Mouse (Mus musculus): ENCODE measurements around the gene Zfp160. TPM values are rescaled to one million over a fixed set of nuclear protein-coding genes. Genes with fewer than 3 reads are reported as not detected.
"Not testable (repeated sequence)": the region's sequence is repeated elsewhere in the genome, so short reads cannot be mapped to it uniquely, and the experiment has no call there.

Gene Zfp160
- 15.7 and 23.4 TPM in 2 replicates for total RNA-seq (2015)
- total RNA-seq (2017) = 18.3 and 25.3 TPM in 2 replicates

DNA sequence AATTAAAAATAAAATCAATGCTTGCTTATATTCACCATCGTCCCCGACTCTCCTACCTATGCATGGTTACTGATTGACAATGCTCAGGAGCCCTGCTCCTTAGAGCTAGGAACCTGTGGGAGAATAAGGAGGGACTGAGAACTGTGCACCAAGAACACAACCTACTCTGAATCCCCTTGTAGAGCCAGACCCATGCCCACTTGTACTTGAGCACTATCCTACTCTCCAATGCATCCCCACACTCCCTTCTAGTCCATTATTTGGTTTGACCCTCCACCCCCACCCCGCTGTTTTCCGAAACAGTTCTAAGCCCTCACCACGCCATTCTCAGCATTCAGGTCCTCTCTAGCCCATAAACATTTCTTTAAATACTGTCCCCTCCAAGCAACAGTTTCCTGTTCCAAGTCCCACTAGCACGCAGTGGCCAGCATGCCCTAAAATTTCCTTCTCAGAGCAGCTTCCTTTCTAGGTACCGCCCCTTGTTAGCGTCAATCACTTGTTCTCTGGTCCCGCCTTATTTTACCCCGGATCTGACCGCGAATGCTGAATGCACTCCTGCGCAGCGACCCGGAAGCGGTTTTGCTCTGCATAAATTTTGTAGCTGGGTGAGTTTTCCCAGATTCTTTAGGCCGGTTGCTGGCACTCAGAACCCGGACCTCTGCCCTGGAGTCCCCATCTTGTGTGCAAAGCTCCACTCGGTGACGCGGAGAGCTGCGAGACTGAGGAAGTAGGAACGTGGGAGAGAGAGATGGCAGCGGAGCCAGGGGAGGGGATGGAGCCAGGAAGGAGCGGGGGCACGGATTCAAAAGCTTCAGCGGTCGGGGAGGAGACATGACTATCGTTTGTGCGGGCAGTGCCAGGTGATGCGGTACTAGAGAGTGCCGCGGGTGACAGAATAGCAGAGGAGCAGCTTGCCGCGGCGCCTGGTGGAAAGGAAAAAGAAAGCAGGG, at the start of gene Zfp160:
Gene Zfp160, plus strand, starts transcription at position 522 of the 950 bp plus-strand sequence.
- peak; percentile 96 for ATAC-seq (replicated peaks; ENCODE audit: poor library complexity)

DNA sequence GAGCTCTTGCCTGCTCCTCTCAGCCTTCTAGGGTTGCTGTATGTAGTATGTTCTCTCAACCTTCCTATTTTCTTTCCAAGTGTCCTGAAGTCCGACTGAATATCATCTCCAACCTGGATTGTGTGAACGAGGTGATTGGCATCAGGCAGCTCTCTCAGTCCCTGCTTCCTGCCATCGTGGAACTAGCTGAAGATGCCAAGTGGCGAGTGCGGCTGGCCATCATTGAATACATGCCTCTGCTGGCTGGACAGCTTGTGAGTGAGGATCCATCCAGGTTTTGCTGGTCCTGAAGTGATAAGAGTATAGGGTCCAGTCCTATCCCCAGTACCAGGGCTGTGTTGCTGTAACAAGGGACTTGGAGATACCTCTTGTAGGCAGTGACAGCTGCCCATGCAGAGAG, 48.3 kb upstream of the Zfp160 start:
- no peak for ATAC-seq (replicated peaks; ENCODE audit: poor library complexity)

DNA sequence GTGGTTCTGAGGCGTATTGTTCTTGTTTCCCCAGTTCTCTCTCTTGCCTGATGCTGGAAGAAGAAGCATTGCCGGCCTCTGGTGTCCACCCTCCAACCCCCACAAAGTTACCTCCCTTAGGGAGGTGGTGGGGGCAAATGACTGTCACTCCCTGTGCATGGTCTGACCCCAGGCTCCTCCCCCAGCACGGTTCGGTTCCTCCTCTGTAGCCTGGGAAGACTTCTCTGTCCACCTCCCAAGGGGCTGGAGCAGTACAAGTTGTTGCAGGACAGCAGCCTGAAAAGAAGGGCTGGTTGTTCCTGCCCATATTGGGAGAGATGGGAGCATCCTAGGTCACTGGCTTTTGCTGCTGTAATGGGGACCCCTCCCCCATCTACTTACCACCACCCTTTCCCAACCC, 43.3 kb upstream of the Zfp160 start:
- ATAC-seq (replicated peaks; ENCODE audit: poor library complexity) = no peak

DNA sequence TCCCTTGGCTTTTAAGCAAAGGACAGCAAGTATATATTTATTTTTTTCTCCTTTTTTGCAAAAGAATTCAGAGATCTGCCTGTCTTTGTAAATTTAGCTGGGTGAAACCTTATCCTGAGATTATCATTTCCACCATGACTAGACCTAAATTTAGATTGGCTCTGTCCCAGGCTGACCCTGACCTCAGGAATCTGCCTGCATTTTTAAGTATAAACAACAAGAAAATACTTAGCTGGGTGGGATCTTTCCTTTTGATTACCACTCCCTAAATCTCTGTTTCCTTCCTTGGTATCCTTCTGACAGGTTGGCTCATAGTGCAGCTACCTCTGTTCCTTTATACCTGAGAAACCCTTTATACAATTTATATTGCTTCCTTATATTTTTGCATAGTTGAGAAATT, 42.0 kb upstream of the Zfp160 start:
- ATAC-seq (replicated peaks; ENCODE audit: poor library complexity) = no peak

DNA sequence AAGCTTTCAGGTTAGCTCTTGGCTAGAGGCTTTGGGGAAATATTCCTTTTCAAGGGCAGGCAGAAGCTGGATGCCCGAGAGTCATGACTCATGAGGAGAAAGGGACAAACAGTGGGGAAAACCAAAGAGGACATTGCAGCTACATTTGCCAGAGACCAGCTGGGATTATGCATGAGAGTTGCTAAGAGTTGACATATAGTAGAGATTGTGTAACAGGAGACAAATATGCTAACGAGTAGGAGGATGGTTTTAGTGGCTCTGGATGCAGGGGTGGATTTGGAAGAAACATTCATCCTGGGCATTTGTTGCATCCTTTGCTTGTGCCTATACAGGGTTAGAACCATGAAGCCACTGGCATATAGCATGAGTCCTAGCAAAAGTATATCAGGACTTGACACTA, 15.0 kb upstream of the Zfp160 start:
- ATAC-seq (replicated peaks; ENCODE audit: poor library complexity) = no peak

DNA sequence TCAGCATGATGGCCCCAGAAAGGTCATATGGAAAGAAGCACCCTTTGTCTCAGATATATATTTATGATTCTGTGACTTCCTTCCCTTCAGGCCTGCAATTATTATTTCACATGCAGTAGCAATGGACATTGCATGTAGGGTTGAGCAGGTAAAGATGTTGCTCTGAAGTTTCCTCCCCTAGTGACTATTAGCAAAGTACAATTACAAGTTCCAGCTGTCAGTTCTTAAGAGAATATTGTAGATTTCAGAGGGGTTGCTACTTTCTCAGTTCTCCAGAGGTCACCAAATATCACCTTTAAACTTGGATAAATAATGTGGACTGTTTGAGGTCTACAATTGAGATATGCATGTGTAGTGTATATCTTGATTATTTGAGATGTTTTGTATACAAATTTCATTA, 12.3 kb upstream of the Zfp160 start, which contains the start of gene Vmn1r233:
Gene Vmn1r233, minus strand, starts transcription at position 101 of the 400 bp plus-strand sequence.
- ATAC-seq (replicated peaks; ENCODE audit: poor library complexity) = no peak

DNA sequence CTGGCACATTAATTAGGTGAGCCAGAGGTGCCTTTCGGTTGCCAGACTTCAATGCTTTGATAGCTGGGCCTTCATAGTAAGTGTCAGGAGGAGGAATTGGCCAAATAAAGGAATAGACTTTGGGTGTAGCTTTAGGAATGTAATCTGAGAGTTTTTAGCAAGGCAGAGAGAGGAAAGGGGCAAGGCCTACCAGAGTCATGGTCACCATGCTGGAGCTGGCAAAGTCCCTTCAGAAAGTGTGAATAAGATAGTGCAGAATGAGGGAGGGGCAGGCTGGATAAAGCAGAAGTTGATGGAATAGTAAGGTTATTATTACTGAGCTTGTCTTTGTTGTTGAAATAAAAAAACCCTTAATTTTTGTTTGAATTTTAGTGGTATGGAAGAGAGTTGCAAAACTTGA, 1.0 kb downstream of the Zfp160 start:
- no peak for ATAC-seq (replicated peaks; ENCODE audit: poor library complexity)

DNA sequence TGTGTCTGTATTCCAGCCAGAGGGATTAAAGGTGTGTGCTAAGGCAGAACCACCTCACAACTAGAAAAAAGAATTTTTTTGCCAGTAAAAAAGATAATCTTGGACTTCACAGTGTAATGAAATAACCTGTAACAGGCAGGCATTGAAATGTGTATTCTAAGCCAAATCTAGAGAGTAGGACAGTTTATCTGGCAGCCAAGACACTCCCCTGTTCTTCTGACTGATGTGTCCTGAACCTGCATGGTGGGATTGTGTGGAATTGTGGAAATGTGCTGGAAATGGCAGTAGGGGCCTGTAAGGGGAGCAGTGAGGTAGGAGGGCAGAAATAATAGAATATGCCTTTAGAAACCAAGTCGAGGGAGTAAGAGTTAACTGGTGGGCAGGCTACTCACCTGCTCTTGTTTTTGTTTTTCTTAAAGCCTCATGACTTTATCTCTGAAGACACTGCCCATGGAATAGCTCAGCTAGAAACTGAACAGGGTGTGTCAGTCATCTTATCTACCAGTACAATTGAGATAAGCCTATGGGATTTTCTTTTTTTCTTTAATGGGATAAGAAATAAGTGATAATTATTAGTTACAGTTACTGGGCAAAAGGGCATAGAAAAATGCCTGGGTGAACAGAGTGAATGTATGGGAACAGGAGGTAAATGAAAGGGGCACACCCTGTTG, 9.8 kb downstream of the Zfp160 start:
- peak; percentile 76 for ATAC-seq (replicated peaks; ENCODE audit: poor library complexity)

DNA sequence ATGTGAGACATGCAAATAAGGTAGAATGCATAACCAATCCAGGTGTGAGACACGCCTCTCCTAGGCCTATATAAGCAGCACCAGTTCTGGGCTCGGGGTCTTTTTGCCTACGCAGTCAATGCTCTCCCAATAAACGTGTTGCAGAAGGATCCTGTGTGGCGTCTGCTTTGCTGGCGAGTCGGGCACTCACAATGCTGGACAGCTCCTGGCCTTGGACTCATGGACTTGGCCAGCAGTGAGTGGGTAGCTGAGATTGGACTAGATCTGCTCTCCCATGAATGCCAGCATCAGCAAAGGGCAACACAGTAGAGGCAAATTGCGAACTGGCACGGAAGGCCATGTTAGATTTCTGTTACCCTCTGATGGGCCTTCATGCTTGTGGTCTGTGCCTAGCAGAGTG, 39.3 kb downstream of the Zfp160 start:
- ATAC-seq (replicated peaks; ENCODE audit: poor library complexity) = not testable (repeated sequence)

DNA sequence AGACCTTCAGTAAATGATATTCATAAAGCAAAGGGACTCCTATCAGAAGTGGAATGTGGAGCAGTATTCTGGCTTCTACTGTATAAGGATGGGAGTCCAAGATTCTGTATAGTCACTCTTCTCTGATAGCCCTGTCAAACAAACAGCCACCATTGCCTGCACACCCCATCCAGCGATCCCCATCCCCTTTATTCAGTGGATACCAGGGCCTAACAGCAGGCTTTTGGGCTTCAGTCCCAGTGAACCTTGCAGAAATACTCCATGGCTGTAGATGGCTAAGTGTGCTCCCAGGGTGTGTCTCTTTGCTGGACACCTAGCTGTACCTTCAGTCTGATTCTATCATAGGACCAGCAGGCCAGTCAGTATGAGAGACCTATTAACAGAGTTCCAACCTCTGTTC, 42.2 kb downstream of the Zfp160 start:
- no peak for ATAC-seq (replicated peaks; ENCODE audit: poor library complexity)

DNA sequence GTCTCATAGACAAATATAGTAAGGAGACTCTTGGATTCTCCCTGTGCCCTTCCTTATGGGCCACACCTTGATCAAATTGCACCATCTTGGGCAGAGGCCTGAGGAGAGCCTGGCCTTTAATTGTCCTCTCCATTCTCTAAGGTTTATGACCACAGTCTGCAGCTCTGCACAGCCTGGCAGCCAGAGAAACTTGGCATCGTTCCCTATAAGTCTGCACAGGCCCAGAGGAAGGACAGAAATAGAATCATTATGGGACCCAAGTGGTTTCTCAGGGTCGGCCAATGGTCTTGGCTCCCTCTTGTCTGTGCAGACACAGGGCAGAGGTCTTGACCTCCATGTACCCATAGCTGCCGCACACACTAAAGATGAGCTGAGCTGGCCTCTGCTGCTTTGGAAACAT, 42.6 kb downstream of the Zfp160 start:
- ATAC-seq (replicated peaks; ENCODE audit: poor library complexity) = not testable (repeated sequence)

DNA sequence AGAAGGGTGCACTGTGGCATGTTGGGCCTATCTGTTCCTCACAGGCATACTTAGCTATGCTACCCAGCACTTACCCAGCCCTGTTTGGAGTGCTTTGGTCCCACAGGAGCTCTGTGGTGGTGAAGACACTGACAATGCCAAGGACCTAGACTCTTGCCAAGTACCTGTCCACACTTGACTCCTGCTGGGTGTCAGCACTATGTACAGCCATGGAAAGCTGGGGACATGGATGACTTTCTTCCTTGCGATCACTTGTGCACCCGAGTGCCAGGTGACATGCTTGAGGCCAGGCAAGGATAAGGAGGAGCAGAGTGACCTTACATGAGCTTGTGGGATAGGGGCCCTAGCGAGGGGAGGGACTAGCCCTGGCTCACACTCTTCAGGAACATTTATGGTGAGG, 43.2 kb downstream of the Zfp160 start:
- ATAC-seq (replicated peaks; ENCODE audit: poor library complexity) = not testable (repeated sequence)

DNA sequence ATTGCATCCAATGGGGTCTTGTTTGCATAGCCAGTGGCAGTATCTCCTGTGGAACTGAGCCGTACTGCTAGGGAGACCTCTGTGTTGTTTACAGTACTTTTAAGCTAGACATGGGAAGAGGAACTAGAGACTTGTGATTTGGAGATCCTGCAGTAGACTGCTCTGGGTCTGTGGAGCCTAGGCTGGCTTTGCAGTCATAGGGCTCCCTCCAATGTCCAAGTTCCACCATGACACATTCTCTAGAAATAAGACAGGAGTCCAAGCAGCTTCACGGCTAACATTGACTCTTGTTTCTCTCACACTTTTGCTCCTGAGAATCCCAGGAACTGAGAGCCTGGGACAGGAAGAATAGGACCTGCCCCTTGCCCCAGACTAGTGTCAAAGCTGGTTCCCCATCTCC, 44.6 kb downstream of the Zfp160 start:
- ATAC-seq (replicated peaks; ENCODE audit: poor library complexity) = no peak

DNA sequence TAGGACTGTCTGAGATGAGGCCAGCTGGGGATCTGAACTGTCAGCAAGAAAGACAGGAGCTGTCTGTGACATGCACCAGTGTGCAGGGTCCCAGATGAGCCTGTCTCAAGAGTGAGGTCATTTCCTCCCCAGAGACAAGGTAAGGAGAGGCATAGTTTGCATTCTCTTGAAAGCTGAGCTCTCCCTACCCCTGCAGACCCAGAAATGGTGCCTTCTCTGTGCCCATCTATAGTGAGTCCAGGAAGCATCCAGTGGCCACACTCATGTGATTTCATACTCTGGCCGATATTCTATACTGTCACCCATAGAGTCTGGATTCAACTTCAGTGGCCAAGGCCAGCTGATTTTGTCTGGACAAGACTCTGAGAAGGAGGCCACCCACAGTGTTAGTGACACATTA, 46.4 kb downstream of the Zfp160 start:
- not testable (repeated sequence) for ATAC-seq (replicated peaks; ENCODE audit: poor library complexity)

DNA sequence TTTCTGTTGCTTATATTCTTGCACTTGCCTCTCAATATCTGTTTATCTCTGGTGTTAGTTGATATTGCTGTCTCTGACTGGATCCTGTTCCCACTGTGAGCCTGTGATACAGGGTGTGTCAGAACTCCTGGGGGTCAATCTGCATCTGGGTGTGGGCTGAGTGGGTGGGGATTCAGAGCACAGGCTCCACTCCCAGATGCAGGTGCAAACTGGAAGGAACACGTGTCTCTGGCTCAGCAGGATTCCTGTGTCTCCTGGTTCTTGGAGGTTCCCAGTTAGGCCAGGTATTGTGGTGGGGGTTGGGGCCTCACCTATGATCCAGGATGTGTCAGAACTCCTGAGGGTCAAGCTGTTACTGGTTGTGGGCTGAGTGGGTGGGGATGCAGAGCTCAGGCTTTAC, 56.8 kb downstream of the Zfp160 start:
- ATAC-seq (replicated peaks; ENCODE audit: poor library complexity) = no peak

DNA sequence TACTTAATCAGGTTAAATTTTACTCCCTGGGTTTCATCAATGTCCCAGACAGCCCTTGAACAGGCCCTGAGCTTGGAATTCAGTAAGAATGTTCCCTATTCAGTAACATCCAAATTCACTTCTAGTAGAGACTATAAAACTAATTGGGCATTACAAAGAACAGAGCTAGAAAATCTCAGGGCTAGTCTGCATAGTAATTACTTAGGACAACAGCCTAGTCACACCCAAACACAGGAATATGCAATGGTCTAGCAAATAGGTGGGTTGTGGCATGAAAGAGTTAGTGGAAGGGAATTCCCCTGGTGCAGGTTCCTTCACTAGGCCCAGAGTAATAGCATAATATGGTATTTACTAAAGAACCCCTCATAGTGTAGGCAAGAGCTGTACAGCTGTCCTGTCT, 58.3 kb downstream of the Zfp160 start:
- no peak for ATAC-seq (replicated peaks; ENCODE audit: poor library complexity)

DNA sequence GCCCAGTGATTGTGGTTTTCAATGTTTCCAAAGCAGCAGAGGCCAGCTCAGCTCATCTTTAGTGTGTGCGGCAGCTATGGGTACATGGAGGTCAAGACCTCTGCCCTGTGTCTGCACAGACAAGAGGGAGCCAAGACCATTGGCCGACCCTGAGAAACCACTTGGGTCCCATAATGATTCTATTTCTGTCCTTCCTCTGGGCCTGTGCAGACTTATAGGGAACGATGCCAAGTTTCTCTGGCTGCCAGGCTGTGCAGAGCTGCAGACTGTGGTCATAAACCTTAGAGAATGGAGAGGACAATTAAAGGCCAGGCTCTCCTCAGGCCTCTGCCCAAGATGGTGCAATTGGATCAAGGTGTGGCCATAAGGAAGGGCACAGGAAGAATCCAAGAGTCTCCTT, 60.7 kb downstream of the Zfp160 start:
- not testable (repeated sequence) for ATAC-seq (replicated peaks; ENCODE audit: poor library complexity)

DNA sequence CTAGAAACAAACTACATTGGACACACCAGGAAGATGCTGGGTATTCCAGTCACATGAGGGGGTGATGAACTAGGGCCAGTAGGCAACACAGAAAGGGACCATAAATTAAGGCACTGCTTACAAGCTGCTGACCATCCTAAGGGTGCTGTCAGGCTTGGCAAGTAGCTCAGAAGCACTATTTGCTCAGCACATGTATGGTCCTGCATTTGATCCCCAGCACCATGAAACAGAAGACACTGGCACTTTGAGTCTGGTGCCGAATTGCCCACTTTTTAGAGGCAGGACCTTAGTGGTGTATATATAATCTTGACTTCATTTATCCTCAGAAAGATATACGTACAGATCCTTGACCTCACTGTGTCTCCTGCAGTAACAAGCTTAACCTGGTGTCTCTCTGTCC, 62.3 kb downstream of the Zfp160 start:
- ATAC-seq (replicated peaks; ENCODE audit: poor library complexity) = not testable (repeated sequence)
